Mouse (Mus musculus) heart, postnatal 0 days (tissue): ENCODE measurements at regions not wholly inside any gene's neighbourhood (a gene's known extent, or its start where the extent isn't known, plus 50 kb on each side); places are given as distances from the start of the nearest gene placed in this dataset.

Experiments
- CTCF ChIP-seq: IDR thresholded peaks from 2 replicates; pipeline ENCODE4 v1.5.1; 2016; ENCODE audit warnings: antibody characterized with exemption, control low read depth, low read depth
- EP300 ChIP-seq: IDR thresholded peaks from 2 replicates; pipeline ENCODE4 v1.6.1; 2016; ENCODE audit warnings: antibody characterized with exemption, low read depth

DNA sequence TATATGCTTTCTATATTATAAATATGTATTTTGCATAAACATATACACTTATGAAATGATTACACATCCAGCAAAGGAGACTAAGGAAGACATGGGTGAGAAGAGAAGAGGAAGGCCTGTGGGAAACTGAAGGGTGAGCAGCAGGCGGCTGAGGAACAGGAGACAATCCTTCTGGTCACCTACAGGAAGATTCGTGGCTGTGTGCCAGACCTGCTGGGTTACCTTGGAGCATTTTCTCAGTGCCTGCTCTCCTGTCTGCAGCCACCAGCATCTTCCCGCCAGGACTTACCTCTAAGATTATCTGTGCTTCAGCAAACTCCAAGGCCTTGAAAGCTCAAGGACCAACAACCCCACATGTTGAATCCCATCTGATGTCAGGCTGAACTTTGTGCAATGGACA, 258.3 kb upstream of the 3110018I06Rik start:
- TF ChIP-seq CTCF = no peak
- TF ChIP-seq EP300 = no peak
